Mouse (Mus musculus): Measurements from ENCODE around the gene Glis3.

- TF ChIP-seq CTCF (IDR thresholded peaks at IDR 0.05; ENCODE audit: low read depth) (no peak), EP300 (optimal IDR thresholded peaks at IDR 0.05) (no peak)
Measured at GRCm38 (mm10) chr19:28328444-28329110, 351.3 kb downstream of the Glis3 start.

Measured in stomach, postnatal 0 days (tissue).